Mouse (Mus musculus) intestine, embryonic 15.5 days (tissue): ENCODE data around the gene Itga11. TPM values are rescaled to one million over a fixed set of nuclear protein-coding genes. Genes with fewer than 3 reads are reported as not detected.
A peak's percentile ranks its signal among the peaks of the same experiment; 100 is the strongest.

Source experiments
- ATAC-seq: fragments of 200-750 bp; cut with Nextera tagmentation; 2 replicates; pipeline ENCODE4 v1.8.0; 2017; ENCODE audit warnings: moderate TSS enrichment, moderate library complexity
- H3K27ac ChIP-seq: fragments of 300-500 bp; sonication (generic); 2 replicates; pipeline ENCODE4 v1.5.1; 2015; ENCODE audit warnings: mild to moderate bottlenecking, inconsistent platforms
- H3K27me3 ChIP-seq: fragments of 300-500 bp; sonication (generic); replicated peaks from 2 replicates; pipeline ENCODE4 v1.6.1; 2015; ENCODE audit warnings: inconsistent platforms
- H3K36me3 ChIP-seq: fragments of 300-500 bp; sonication (generic); 2 replicates; pipeline ENCODE4 v1.6.1; 2015; ENCODE audit warnings: inconsistent platforms
- H3K4me1 ChIP-seq: fragments of 300-500 bp; sonication (generic); replicated peaks from 2 replicates; pipeline ENCODE4 v1.6.1; 2015; ENCODE audit warnings: inconsistent platforms
- H3K4me2 ChIP-seq: fragments of 300-500 bp; sonication (generic); replicated peaks from 2 replicates; pipeline ENCODE4 v1.6.1; 2015; ENCODE audit warnings: mild to moderate bottlenecking, inconsistent platforms
- H3K4me3 ChIP-seq: fragments of 300-500 bp; sonication (generic); replicated peaks from 2 replicates; pipeline ENCODE4 v1.5.1; 2015; ENCODE audit warnings: inconsistent platforms
- H3K9ac ChIP-seq: fragments of 300-500 bp; sonication (generic); 2 replicates; pipeline ENCODE4 v1.6.1; 2015; ENCODE audit warnings: inconsistent platforms
- H3K9me3 ChIP-seq: fragments of 300-500 bp; sonication (generic); 2 replicates; pipeline ENCODE4 v1.6.1; 2016; ENCODE audit warnings: inconsistent platforms
- WGBS: fragments of 180-500 bp; shearing (Covaris S2); methylation state at CpG from one replicate; pipeline ENCODE4 v1.1.7; 2015; 5-methylcytosine and 5-hydroxymethylcytosine counted together
- polyA plus RNA-seq: library from polyadenylated mRNA; unstranded; fragments of >200 nt; fragmentation: Nextera tagmentation; extraction: Ambion mirVana; gene quantifications from 2 replicates; pipeline ENCODE4 v1.2.1, GENCODE M21; 2015

Itga11 gene
- polyA plus RNA-seq: 3.0 and 3.2 TPM in 2 replicates

GRCm38 (mm10) chr9:62677641-62678549, at the start of gene Itga11:
Itga11 (plus strand) TSS chr9:62677826.
- Histone ChIP-seq H3K9me3 (no peaks in the 10 kb centered on the region), H3K4me3 (peak within 1 kb of the TSS; percentile 45), H3K27ac (no peak within 1 kb of the TSS), H3K36me3 (no peaks in the 10 kb centered on the region), H3K27me3 (peaks cover 38% of the 10 kb centered on the region), H3K9ac (peak within 1 kb of the TSS; percentile 22), H3K4me1 (peaks cover 17% of the 10 kb centered on the region), H3K4me2 (peak within 1 kb of the TSS; percentile 87)
- under 1% methylated on average over 45 of the region's 45 CpGs for WGBS
- peak; percentile 55 for ATAC-seq

DNA sequence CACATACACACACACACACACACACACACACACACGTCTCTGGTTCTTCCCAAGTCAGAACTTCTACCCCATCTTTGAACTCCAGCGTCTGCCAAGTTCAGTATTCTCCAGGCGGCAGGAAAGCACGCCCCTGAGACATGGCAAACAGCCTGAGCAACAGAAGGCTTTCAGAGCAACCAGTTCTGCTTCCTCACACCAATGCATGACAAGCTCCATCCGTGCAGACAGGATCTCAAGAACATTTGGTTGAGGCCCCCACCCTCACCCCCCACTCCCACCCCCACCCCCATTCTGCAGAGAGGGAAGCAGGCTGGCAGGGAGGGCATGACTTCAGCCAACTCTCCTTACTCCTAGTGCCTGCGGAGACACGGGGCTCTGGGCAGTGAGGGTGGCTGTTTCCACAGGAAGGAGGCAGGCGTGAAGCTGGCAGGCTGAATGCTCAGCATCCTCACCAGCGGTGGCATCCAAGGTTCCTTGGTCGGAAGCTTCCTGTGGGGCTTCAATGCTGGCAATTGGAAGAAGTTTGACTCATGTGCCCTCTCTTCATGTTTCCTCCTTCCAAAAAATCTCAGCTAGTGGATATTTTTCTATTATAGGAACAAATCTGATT, 46.9 kb upstream of the Itga11 start:
- H3K9me3 ChIP-seq: no peaks in the 10 kb centered on the region
- H3K4me2 ChIP-seq: no peak overlapping the region
- ATAC-seq: no peak
- no peak overlapping the region for H3K27ac ChIP-seq
- 69% methylated on average over 10 of the region's 10 CpGs for WGBS
- H3K4me1 ChIP-seq: peaks cover 2% of the 10 kb centered on the region; the same call in 1 of the 2 replicates
- no peaks in the 10 kb centered on the region for H3K27me3 ChIP-seq
- no peak overlapping the region for H3K4me3 ChIP-seq
- no peaks in the 10 kb centered on the region for H3K36me3 ChIP-seq
- no peak overlapping the region for H3K9ac ChIP-seq

- no peak for ATAC-seq
These were observed 45.2 kb upstream of the Itga11 start for GRCm38 (mm10) chr9:62632392-62632791.

DNA sequence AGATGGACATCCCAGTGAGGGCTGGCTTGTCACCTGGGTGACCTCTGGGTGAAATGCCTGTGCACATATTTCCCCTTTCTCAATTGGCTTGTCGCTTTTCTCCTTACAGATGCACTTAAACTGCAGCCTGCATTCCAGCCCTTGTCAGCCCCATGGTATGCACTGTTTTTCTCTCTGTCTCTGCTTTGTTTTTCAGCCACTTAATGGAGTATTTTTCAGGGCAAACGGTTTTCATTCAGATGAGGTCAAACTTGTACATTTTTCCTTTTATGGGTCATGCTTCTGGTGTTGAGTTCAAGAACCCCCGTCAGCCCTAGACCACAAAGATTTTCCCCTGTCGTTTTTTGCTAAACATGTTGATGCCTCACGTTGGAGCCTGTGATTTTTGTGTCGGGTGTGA, 39.6 kb upstream of the Itga11 start:
- 39% methylated on average over 6 of the region's 6 CpGs for WGBS
- ATAC-seq: no peak
- Histone ChIP-seq H3K4me2 (no peak overlapping the region), H3K27me3 (no peaks in the 10 kb centered on the region), H3K36me3 (no peaks in the 10 kb centered on the region), H3K4me3 (no peak overlapping the region), H3K4me1 (no peaks in the 10 kb centered on the region), H3K27ac (no peak overlapping the region), H3K9ac (no peak overlapping the region), H3K9me3 (no peaks in the 10 kb centered on the region)

More at GRCm38 (mm10) chr9:62632392-62632791, 45.2 kb upstream of the Itga11 start:
- peaks cover 2% of the 10 kb centered on the region; the same call in 1 of the 2 replicates for H3K4me1 ChIP-seq
- H3K9ac ChIP-seq: no peak overlapping the region
- H3K36me3 ChIP-seq: no peaks in the 10 kb centered on the region
- H3K4me2 ChIP-seq: no peak overlapping the region
- no peaks in the 10 kb centered on the region for H3K9me3 ChIP-seq
- H3K27me3 ChIP-seq: no peaks in the 10 kb centered on the region
- H3K4me3 ChIP-seq: no peak overlapping the region
- H3K27ac ChIP-seq: no peak overlapping the region
- 48% methylated on average over 6 of the region's 6 CpGs for WGBS

DNA sequence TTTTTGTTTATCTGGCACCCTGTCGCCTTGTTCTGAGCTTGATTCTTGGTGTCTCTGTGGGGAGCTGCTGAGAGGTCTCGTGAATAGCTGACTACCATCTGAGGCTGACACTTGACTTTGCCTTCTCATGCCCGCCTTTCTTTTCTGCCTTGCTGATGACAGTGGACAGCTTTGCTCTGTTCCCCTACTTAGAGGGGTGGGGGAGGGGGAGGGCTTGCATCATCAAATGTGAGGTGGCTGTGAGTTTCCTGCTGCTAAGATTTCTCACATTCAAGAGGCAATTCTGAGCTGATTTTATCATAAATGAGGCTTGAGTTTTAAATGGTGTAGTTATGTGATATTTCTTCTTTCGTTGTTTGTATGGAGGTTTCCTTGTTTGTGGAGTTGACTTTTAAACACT, 37.9 kb upstream of the Itga11 start:
- no peak overlapping the region for H3K4me3 ChIP-seq
- no peaks in the 10 kb centered on the region for H3K27me3 ChIP-seq
- WGBS: 61% methylated on average over 4 of the region's 4 CpGs
- no peak overlapping the region for H3K4me2 ChIP-seq
- no peak for ATAC-seq
- H3K4me1 ChIP-seq: no peaks in the 10 kb centered on the region
- no peak overlapping the region for H3K9ac ChIP-seq
- no peaks in the 10 kb centered on the region for H3K36me3 ChIP-seq
- H3K9me3 ChIP-seq: no peaks in the 10 kb centered on the region
- no peak overlapping the region for H3K27ac ChIP-seq

- no peaks in the 10 kb centered on the region for H3K4me1 ChIP-seq
These were observed 37.4 kb upstream of the Itga11 start for GRCm38 (mm10) chr9:62640188-62640587.

GRCm38 (mm10) chr9:62645716-62646400, 31.8 kb upstream of the Itga11 start:
- Histone ChIP-seq H3K4me1 (no peaks in the 10 kb centered on the region), H3K9me3 (no peaks in the 10 kb centered on the region), H3K4me2 (no peak overlapping the region), H3K9ac (no peak overlapping the region), H3K4me3 (no peak overlapping the region), H3K27ac (peak overlapping the region; percentile 32; the same call in 1 of the 2 replicates), H3K36me3 (no peaks in the 10 kb centered on the region), H3K27me3 (no peaks in the 10 kb centered on the region)
- WGBS: 63% methylated on average over 6 of the region's 6 CpGs
- ATAC-seq: no peak

More at GRCm38 (mm10) chr9:62640188-62640587, 37.4 kb upstream of the Itga11 start:
- ATAC-seq: peak; percentile 61; the same call in 1 of the 2 replicates
- H3K9ac ChIP-seq: no peak overlapping the region
- no peaks in the 10 kb centered on the region for H3K27me3 ChIP-seq
- no peaks in the 10 kb centered on the region for H3K9me3 ChIP-seq
- H3K36me3 ChIP-seq: no peaks in the 10 kb centered on the region
- no peak overlapping the region for H3K4me2 ChIP-seq
- H3K4me3 ChIP-seq: no peak overlapping the region
- WGBS: 68% methylated on average over 2 of the region's 2 CpGs
- no peak overlapping the region for H3K27ac ChIP-seq

DNA sequence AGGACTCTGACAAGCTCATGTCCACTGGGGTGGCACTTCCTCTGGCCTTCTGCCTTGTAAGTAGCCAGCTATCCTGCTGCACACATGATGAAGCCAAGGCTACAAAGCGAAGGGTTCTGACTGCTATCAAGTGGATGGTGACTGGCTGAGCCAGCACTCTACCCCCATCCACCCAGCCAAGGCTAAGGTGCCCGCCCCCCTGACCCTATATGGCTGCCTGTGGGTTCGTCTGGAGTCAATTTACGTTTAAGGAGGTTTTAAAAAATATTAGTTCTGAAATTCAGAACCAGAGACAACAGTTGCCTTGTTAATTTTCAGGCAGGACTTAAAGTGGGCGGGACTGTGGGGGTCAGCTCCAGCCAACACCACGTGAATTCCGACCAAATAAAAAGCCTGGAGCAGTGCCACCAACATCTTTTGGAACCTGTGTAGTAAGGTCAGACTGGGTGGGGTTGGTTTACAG, 30.9 kb upstream of the Itga11 start:
- Histone ChIP-seq H3K4me2 (no peak overlapping the region), H3K4me1 (no peaks in the 10 kb centered on the region), H3K4me3 (no peak overlapping the region), H3K36me3 (no peaks in the 10 kb centered on the region), H3K27me3 (no peaks in the 10 kb centered on the region), H3K27ac (no peak overlapping the region), H3K9me3 (no peaks in the 10 kb centered on the region), H3K9ac (no peak overlapping the region)
- WGBS: 61% methylated on average over 7 of the region's 7 CpGs
- ATAC-seq: no peak

DNA sequence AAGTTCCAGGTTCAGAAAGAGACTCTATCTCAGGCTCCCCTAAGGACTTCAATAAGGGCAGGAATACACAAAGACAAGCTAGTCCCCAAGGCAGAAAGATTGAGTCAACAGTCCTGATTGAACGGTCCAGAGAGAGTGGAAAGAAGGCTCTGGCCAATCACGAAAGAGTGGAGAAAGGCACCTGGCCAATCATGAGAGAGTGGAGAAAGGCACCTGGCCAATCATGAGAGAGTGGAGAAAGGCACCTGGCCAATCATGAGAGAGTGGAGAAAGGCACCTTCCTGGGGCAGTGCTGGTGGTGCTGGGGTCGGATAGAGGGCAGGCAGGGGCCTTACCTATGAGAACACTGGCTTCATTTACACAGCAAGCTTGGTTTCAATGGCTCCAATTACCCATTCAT, 28.2 kb upstream of the Itga11 start:
- 76% methylated on average over 3 of the region's 3 CpGs for WGBS
- H3K36me3 ChIP-seq: no peaks in the 10 kb centered on the region
- H3K9ac ChIP-seq: no peak overlapping the region
- no peaks in the 10 kb centered on the region for H3K9me3 ChIP-seq
- H3K4me1 ChIP-seq: no peaks in the 10 kb centered on the region
- no peak for ATAC-seq
- H3K27ac ChIP-seq: no peak overlapping the region
- H3K27me3 ChIP-seq: no peaks in the 10 kb centered on the region
- H3K4me3 ChIP-seq: no peak overlapping the region
- no peak overlapping the region for H3K4me2 ChIP-seq

GRCm38 (mm10) chr9:62650764-62651163, 26.9 kb upstream of the Itga11 start:
- H3K36me3 ChIP-seq: no peaks in the 10 kb centered on the region
- 90% methylated on average over 6 of the region's 6 CpGs for WGBS
- H3K27me3 ChIP-seq: no peaks in the 10 kb centered on the region
- H3K4me2 ChIP-seq: no peak overlapping the region
- no peak overlapping the region for H3K9ac ChIP-seq
- no peak for ATAC-seq
- H3K9me3 ChIP-seq: no peaks in the 10 kb centered on the region
- H3K27ac ChIP-seq: no peak overlapping the region
- H3K4me3 ChIP-seq: no peak overlapping the region
- no peaks in the 10 kb centered on the region for H3K4me1 ChIP-seq

DNA sequence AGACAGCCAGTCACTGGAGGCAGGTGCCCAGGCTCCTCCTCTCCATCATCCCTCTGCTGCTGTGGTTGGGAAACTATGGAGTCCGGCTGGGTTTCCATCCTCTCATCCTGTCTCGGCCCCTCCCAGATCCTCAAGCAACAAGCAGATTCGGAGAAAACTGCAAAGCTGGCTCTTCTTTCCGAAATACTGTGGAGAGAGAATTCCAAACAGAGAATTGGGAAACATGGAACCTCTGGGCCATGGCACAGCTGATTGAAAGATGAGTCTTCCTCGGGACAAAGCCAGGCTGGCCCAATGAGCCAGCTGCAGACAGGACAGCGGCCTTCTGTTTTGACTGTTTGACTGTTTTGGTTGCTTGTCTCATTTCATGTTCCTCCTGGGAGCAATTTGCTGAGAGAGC, 23.3 kb upstream of the Itga11 start:
- 52% methylated on average over 6 of the region's 6 CpGs for WGBS
- ATAC-seq: no peak
- Histone ChIP-seq H3K27me3 (no peaks in the 10 kb centered on the region), H3K4me2 (no peak overlapping the region), H3K9me3 (no peaks in the 10 kb centered on the region), H3K4me1 (no peaks in the 10 kb centered on the region), H3K27ac (no peak overlapping the region), H3K9ac (no peak overlapping the region), H3K4me3 (no peak overlapping the region), H3K36me3 (no peaks in the 10 kb centered on the region)

DNA sequence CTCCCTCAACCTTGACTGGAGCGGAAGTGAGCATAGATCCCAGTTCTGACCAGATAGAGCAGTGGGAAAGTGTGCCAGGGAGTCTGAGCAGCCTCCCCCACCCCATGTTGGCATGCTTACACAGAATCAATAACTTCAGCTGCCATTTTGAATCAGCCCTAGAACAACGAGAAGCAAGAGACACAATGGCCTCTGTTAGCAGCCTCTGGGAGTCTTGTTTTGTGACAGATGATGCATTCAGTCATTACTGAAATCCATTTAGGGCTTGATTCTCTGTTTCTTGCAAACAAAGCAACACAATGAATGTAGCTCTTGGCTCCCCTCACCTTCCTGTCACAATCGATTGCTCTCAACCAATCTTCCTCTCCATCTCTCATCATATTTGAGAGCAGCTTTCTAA, 19.6 kb upstream of the Itga11 start:
- Histone ChIP-seq H3K9me3 (no peaks in the 10 kb centered on the region), H3K4me1 (no peaks in the 10 kb centered on the region), H3K4me2 (no peak overlapping the region), H3K27ac (no peak overlapping the region), H3K4me3 (no peak overlapping the region), H3K36me3 (no peaks in the 10 kb centered on the region), H3K27me3 (no peaks in the 10 kb centered on the region), H3K9ac (no peak overlapping the region)
- no peak for ATAC-seq
- 82% methylated on average over 3 of the region's 3 CpGs for WGBS
